Mouse (Mus musculus) embryo, embryonic 9.5 days (tissue): ENCODE data around the gene Ercc8.
A peak's percentile ranks its signal among the peaks of the same experiment; 100 is the strongest.

Source experiments
- DNase-seq: peaks from one replicate; pipeline ENCODE4 v3.0.0-alpha.2; 2017; ENCODE audit errors: extremely low spot score

Ercc8 gene

DNA sequence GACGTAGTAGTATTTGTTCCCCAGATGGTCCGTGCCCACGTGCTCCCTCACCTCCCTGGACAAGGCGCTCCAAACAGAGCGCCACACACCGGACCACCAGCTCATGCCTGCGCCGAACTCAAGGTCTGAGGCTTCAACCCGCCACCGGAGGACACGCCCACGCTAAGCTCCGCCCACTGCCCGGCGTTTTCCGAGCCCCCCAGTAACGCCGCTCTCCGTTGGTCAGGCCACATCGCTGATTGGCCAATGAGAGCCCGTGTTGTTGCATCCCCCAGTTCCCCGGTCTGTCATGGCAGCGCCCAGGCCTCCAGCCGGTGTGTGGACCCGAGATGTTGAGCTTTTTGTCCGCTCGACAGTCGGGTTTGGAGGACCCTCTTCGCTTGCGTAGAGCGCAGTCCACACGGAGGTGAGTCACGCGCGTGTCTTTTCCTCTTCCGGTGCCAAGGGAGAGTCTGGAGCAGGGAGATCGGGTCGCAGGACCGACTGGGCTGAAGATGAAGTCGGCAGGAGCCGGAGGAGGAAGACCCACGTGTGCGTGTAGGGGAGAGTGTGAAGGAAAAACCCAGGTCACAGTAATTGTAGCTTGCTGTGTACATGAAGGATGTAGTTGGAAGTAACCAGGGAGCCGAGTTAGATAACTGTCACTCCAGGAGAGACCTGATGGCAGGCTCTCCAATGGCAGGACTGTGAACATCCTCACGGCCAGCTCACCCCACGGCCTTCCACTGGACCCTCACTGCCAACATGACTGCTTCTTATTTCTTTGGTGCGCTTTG is at the start of gene Ercc8, which contains the start of gene Ndufaf2:
TSS of gene Ercc8 (plus strand) at position 267 of the 776 bp plus-strand sequence.
TSS of gene Ndufaf2 (minus strand) at position 159 of the 776 bp plus-strand sequence.
- DNase-seq: peak; percentile 98

DNA sequence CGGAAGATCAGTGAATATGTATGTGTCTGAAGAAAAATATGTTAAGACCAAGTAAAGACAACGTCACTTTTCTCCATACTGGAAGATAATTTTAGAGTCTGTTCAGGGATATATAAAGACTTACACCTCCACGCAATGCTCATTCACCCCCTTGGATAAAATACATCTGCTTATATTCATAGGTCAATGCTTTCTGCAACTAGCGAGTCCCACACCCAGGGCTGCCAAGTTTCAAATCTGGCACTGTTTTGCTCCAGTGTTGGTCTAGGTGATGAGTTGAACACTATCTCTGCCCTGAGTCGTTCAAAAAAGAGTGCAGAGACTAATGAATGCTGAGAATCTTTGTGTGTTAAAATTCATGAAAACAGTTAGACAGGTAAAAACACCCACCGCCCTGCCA is 47.6 kb upstream of the Ercc8 start:
- DNase-seq: no peak

DNA sequence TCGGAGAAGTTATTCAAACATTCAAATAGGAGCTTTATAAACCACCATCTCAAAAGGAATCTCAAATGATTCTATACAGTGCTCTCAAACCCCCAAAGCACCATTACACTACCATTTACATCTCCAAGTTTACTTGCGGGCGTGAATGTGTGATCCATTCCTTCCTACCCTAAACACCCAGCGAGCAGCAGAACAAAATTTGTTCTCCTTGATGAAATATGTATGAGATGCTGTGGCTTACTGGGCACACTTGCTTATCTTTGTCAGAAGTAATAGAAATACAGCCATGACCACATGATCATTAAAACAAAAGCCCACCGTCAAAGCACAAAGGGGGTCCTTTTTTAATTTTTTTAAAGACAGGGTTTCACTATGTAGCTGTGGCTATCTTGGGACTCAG is 45.0 kb upstream of the Ercc8 start:
- no peak for DNase-seq

DNA sequence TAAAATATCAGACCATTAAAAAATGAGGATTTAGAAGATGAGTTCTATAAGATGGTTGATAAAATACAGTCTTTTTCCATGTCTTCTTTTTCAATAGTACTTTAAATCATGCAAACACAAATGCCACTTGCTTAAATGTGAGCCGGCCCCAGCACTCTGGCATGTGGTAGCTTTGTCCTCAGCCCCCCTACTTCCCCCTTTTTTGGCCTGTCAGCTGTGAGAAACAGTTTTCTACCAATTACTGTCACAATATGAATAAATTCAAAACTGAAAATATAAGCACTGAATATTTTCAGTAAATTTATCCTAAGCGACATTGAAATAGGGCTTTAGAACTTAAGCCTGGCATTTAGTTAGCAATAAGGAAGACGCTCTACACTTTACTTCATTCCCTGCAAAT is 44.3 kb upstream of the Ercc8 start:
- no peak for DNase-seq

DNA sequence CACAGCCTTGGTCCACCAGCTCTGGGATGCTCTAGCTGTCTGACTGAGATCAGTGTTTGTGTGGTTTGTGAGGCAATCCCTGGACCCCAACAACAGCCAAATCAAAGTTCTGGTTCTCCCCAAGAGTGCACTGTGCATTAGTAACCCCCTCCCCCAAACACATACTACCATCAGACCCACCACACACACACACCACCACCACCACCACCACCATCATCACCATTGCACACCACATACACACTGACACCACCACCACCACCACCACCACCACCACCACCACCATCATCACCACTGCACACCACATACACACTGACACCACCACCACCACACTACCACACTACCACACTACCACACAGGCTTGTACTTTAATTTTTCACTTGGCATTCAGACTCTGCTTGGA is 40.9 kb upstream of the Ercc8 start:
- DNase-seq: no peak

DNA sequence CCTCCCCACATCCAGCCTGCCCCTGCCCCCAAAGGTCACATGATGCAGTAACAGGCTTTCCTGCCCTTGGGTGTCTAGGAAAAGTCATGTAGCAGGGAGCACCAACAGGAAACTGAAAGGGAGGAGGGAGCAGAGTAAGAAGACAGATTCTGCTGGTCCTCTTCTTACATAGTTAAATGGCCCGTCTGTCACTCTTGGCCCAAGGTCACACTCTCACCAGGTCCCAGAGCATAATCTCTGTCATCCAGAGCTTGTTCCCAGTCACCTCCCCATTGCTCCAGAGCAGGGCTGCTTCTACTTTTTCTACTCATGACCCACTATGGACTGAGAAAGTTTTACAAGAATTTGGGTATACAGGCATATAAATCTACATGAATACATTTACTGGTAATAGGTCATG is 40.3 kb upstream of the Ercc8 start:
- DNase-seq: no peak

DNA sequence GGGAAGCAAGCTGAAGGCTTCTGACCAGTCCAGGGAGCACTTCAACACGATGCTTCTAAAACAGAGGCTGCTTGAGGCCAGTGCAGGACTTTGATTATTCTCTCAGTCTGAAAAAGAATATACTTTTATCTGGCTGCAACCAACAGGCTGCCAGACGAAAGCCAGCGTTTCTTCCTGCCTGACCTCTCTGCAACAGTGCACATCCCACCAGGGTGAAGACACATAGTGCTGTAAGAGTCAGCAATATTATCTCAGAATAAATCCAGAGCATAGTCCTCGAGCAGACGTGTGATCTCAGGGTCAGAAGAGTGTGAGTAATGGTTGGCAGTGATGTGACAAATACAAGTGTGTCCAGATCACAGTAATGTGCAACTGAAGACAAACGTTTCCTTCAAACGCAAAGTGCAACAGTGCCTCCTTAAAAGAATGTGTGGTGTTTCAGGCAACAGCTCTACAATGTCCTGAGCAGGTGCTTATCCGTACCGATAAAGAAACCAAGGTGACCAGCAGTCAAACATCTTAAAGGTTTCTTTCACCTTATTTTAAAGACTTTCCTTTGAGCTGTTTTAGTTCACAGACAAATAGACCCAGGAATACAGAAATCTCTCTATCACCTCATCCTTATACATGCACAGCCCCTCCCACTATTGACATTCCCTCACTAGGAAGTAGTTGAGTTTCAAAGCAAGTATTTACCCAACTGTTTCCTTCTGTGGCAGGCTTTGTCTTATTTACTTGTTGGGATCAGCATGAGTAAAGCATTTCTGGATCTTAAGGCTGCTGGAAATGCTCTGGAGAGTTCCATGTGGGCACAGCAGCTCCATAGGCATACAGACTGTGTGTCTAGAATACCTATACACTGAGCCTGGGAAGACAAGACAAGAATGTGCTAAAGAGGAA is 38.9 kb upstream of the Ercc8 start:
- DNase-seq: no peak

DNA sequence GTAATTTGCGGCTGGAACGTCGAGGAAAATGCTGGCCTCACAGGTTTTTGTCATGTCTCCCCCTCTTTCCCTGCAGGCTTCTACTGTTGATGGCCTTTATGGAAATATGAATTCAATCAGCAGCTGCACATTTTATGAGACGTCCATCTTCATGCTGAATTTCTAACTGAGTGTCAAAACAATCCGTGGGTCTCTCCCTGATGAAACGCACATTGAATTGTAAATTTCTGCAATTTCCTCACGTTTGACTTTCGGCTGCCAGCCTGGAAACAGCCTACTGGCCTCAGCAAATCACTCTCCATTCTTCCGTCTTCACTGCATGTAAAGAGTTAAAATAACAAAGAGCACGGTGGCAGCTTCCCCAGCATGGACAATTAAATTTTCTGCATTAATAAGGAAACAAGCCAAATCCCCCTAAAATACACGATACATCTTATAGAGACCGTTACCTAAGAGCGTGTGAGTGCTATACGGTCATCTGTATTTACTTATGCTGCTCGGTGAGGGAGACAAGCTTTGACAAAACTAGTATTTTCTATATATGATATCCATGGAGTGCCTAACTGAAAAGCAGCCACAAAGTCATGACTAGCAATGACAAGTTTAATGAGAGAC is 35.3 kb upstream of the Ercc8 start:
- no peak for DNase-seq

DNA sequence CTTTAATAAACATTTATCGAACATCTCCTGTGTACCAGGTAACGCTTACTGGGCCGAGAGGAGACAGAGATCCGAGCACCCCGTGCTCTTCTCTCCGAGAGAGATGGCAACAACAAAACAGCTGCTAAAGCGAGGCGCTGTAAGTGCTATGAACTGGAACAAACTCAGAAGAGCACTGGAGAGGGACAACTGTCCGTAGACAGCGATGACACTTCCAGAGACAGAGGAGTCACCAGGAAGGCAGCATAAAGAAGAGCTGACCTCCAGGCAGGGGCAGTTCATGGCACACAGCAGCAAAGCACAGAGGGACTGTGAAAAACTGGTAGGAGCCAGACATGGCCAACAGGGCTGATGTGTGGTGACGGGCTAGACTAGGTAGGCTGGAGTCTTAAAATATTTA is 34.4 kb upstream of the Ercc8 start:
- DNase-seq: no peak

DNA sequence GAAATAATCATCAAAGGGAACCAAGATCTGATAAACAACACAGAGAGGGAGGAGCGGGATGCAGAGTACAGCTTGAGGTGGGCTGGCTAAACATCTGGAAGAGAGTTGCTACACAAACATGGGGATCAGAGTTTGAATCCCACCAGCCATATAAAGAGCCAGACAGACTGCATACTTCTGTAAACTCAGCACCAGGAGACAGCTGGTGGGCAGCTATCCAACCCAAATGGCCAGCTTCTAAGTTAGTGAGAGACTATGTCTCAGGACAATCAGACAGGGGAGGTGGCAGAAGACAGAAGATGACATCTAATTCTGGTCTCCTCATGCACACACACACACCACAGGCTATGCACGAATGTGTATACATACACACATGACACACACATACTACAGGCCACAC is 32.3 kb upstream of the Ercc8 start:
- DNase-seq: no peak

DNA sequence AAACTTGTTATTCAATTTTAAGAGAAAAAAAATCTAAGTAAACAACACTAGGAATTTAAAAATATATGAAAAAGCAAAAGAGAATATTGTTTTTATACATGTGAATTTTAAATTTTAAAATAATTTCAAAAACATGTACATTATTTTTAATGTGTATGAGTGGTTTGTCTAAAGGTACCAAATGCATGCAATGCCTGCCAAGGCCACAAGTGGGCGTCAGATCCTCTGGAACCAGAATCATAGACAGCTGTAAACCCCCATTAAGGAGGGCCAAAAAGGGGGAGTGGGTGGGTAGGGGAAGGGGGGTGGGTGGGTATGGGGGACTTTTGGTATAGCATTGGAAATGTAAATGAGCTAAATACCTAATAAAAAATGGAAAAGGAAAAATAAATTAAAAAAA is 31.4 kb upstream of the Ercc8 start:
- peak; percentile 31 for DNase-seq

DNA sequence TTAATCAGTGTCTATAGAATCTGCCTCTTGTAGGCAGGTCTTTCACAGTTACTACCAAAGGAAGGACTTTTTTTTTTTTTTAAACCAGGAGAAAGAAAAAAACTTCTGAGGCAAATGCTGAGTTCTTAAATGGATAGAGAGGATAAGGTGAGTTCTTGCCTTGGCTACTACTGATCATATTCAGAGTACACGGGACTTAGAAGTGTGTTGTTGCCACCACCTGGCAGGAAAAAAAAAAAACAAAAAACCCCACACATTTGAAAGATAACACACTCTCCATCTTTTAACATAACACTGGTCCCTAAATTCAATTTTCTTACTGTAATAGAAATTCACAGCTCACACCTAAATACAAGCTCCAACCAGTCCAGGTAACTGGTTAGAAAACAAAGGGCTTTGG is 30.6 kb upstream of the Ercc8 start:
- DNase-seq: no peak

DNA sequence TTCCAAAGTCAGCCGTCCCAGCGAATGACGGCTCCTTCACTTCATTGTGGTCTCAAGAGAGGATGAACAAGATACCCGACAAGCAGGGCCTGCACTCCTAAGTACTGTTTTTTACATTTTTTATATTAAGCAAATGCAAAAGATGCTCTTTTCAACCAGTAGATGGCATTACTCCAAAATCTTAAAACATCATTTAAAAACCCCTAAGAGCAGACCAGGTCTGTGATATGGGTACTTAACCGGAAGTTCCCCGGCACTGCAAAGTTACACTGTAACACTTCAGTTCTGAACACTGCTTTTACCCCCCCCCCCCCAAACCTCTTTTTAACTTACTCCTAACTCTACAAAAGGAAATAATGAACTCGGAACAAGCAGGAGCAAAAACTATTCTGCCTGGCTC is 29.5 kb upstream of the Ercc8 start:
- DNase-seq: no peak

DNA sequence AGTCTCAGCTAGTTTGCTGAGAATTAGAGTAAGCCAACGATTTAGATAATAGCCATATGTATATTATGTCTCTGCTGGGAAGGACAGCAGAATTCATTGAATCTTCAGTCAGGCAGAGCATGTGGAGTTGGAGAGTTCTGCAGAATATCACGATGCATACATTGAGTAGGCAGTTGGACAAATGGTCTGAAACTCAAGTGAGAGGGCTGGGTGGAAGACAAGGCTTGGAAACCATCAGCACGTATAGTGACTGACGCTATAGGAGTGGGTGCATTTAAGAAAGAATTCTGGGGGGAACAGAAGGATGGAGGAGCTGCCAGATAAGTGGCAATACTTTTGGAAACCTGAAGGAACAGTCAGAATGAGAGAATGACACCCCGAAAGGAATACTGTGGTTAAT is 27.8 kb upstream of the Ercc8 start:
- no peak for DNase-seq

DNA sequence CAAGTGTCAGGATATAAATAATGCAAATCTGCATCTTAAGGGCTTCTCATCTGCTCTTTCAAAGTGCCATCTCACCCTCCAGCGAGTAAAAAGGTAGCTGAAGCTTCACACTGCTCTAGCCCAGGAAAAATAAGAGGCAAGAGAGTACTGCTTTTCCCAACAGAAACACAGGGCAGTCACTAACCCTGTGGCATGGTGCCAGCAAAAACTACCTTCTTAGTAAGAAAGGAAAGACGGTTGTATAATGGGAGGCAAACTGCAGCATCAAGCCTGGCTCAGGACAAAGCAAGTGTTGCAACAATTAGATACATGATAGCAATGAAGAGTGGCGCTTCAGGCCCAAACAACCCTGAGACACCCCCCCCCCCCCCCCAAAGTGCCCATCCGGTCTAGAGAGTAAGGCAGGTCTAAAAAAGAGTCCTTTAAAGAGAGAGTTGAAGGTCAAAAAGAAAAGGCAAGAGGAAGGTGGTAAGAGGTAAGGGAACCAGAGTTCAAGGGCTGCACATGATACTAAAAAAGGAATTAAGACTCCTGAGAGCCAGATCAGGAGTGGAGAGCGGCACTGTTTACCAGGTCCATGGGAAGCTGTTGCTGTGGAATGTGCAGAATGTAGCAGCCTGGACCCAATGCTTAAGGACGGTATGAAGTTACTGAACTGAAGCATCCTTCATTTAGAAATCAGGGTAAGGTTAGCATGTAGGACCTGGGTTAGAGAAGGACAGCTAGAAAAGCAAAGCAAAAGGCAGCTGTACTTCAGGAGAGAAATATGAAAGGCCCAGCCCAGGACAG is 26.3 kb upstream of the Ercc8 start:
- no peak for DNase-seq

DNA sequence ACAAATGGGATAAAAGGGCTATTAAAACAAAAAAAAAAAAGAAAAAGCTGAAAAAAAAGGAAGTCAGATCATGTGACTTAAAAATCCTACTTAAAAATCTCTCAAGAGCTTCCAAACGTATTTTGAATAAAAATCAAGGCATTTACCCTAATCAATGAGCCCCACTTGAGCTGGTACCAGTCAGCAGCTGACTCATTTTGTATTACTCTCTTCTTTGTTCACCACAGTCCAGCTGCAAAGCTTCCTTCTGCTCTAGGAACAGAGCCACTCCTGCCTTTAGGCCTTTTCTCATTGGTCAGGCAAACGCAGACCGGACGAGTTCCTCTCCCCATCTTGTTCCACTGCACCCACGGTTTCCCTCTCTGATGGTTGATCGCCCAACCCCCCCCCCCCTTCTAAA is 22.9 kb upstream of the Ercc8 start:
- DNase-seq: no peak

DNA sequence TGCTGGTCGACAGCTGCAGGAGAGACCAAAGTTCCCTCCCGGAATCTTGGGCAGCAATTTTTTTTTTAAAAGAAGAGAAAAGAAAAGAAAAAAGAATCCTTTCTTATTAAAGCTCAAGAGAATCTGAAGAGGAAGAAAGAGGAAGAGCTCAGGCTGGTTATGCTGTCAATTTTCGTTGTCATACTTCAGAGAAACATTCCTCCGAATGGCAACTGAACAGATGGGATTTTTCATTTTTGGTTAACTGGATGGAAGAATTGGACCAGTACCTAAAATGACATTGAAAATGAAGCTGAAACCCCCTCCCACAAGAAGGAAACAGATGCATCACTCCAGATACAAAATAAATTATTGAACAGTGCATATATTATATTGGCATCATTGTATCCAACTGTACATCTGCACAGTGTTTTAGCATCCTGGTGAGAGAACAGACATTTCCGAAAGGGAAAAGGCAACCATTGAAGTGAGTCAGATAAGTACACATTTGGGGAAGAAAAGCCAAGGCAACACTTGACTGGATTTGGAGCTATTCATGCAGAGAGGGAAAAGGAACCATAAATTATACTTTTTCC is 20.0 kb upstream of the Ercc8 start:
- DNase-seq: no peak

DNA sequence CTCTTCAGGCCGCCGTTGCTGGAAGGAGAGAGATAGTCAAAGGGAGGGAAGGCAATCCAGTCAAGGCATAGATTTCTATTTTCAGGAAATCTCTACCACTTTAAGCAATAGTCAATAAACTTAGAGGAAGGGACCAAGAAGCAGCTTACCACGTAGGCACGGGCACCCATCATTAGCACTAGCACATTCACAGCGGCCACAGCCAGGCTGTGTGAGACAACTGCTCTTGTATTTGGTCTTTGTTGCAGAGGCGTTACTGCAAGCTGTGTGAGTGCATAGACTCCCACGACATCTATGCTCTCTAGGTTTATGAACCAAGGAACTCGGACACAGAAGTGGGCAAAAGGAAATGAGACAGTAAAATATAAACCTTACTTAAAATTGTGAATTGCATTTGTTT is 14.4 kb upstream of the Ercc8 start:
- no peak for DNase-seq

DNA sequence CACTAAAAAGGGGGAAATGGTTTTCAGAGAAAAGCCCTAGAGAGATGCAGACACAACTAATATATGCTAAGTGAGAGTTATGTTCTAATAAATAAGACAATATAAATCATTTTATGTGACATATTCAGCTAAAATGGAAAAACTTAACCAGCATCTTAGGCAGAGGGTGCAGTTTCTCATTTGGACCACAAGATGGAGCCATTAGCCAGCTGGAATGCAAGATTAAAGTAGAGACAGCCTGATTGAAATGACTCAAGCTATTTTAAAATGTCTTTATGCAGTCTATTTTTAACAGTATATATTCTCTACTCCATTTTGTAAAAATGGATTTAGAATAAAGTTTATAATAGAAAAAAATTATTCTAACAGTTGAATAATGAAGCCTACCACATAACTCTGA is 6.7 kb upstream of the Ercc8 start:
- DNase-seq: no peak

DNA sequence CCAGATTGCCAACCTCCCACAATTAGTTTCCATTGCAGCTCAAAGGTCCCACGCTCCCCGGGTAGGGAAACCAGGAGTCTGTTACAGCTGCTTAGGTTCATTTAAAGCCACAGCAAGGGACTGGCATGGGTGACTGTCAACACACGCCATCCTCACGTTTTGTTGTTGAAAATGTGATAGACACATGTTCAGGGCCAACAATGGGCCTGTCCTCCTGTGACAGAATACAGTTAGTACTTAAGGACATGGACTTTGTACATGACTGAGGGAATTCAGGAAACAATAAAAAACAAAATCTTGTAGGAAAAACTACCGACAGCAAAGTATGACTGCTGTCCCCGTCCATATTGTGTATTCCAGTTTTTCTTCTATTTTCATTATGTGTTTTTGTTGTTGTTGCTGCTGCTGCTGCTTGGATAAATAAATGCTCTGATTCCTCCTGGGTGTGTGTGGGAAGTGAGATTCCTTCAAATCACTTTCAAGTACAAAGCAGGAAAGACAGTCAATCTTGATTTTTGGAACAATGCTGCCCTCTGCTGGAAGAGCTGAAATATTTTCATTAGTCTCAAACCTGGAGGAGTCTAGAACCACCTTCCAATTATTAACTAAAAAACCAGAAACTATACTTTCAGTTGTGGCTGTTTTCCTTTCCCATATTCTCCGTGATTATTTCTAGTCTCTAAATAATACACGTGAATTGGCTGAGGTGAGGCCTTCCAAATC is 5.7 kb upstream of the Ercc8 start:
- DNase-seq: peak; percentile 61

DNA sequence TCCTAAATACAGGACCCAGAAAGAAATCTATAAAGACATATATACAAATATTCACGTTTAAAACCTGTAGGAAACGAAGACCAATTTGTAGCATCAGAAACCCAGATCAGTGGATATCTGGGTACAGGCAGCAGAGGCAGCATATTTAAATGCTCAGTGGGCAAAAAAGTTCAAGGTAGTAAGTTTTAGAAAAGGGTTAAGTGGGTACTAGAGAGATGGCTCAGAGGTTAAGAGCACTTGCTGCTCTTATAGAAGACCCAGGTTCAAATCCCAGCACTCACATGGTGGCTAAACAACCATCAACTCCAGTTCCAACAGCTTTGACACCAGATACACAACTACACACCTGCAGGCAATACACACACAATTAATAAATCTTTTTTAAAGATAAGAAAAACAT is 1.4 kb upstream of the Ercc8 start:
- DNase-seq: no peak
